Mouse (Mus musculus) stomach, postnatal 0 days (tissue): ENCODE measurements at regions not wholly inside any gene's neighbourhood (a gene's known extent, or its start where the extent isn't known, plus 50 kb on each side); places are given as distances from the start of the nearest gene placed in this dataset.

Experiments
- CTCF ChIP-seq: IDR thresholded peaks from 2 replicates; pipeline ENCODE4 v1.5.1; 2016; ENCODE audit warnings: antibody characterized with exemption, low read depth, mild to moderate bottlenecking, moderate library complexity
- EP300 ChIP-seq: optimal IDR thresholded peaks from 2 replicates; pipeline ENCODE3; 2016; ENCODE audit warnings: antibody characterized with exemption

- no peak for TF ChIP-seq CTCF
- TF ChIP-seq EP300, result no peak
Observed at GRCm38 (mm10) chr7:136483237-136483636, 411.2 kb upstream of the Mgmt start.
